Mouse (Mus musculus) skeletal muscle tissue, adult 2 months (tissue): ENCODE results near the gene Arhgap24.
A peak's percentile ranks its signal among the peaks of the same experiment; 100 is the strongest.
"Not testable (repeated sequence)": the region's sequence is repeated elsewhere in the genome, so short reads cannot be mapped to it uniquely, and the experiment has no call there.

Source experiments
- DNase-seq: peaks from one replicate; pipeline ENCODE4 v3.0.0-alpha.2; 2012; ENCODE audit warnings: low read depth, low spot score

Arhgap24 gene

GRCm38 (mm10) chr5:102874605-102875298 lies 393.6 kb downstream of the Arhgap24 start:
- peak; percentile 50 for DNase-seq

- no peak for DNase-seq
Observed at GRCm38 (mm10) chr5:102875628-102876027, 394.4 kb downstream of the Arhgap24 start.

- no peak for DNase-seq
Observed at GRCm38 (mm10) chr5:102888482-102889162, 407.4 kb downstream of the Arhgap24 start.

DNA sequence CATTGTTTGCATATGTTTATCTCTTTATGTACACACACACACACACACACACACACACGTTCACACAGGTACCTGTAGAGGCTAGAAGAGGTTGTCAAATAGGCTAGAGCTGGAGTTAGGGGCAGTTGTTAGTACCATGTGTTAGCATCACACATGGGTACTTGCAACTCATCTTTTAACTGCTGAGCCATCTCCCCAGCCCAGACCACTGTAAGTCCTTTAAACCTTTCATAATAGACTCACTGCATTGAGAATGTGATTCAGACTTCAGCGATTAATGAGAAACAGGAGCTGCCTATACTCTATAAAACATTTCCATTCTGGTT lies 407.9 kb downstream of the Arhgap24 start:
- no peak for DNase-seq

- DNase-seq: no peak
Observed at GRCm38 (mm10) chr5:102892226-102892625, 411.0 kb downstream of the Arhgap24 start.

DNA sequence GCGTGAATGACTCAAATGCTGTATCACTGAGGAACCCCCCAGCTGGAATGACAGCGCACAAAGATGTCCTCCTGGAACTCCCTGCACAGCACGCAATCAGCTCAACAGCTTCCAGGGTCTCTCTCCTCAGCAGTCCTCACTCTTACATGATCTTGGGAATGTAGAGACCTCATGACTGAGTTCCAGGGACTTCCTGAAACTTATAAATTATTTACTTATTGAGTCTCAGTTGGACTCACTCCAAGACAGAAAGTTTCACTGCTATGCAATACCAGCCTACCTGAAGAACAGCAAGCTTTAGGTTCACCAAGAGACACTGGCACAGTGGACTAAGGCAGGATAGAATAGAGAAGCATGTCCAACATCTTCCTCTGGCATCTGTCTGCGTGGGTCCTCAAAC lies 417.1 kb downstream of the Arhgap24 start:
- DNase-seq: no peak

DNA sequence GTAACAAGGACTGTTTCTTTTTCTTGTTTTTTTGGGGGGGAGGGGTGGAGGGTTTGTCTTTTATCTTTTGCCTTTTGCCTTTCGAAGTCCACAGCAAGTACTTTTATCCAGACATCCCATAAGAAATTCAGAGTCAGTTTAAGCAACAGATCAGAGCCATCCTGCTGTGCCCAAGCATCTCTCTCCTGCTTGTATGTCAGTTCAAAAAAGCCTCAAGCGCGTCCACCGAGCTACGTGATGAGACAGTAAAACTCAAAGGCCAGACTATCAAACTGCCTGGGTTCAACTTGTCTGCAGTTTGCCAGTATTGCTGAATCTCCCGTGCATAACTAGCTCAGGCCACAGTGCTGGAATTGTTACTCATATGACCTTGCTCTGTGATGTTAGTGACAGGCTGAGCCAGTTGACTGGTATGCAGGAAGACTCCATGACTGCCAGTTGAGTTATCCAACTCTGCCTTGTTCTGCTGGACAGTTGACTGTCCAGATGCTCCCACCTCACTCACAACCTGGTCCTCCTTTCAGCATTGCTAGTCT lies 418.6 kb downstream of the Arhgap24 start:
- no peak for DNase-seq

DNA sequence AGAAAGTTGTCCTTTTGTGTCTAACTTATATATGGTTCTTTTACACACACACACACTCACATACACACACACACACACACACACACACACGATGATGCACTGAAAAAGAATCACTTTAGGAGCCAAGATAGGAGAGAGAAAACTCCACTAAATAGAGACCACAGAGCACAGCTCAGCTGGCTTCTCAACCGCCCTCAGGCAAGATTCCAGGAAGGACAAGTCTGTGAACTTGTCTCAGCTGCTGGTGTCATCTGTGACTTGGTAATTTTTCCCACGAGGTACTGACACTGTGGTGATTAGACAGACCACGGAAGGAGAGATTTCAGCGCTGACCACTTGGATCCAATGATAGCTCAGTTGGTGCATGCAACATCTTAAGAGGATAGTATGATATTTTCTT lies 420.0 kb downstream of the Arhgap24 start:
- DNase-seq: no peak

DNA sequence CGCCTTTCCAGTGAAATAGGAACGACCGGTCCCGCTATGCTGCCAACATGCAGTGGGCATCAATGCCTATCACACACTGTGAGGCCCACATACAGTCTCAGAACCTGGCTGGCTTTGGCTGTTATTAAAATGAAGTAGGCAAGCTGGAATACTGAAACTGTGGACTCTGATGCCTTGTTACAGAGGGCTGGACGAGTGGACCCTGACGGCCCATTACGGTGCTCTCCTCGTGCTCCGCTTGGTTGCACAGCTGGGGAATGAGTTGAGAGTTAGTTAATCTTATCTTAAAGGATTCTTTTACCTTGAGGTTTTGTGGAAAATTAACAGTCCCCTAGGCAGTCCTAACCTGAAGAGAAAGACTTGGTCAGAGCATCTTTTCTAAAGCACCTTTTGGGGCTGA lies 422.3 kb downstream of the Arhgap24 start:
- DNase-seq: no peak

GRCm38 (mm10) chr5:102904066-102904465 lies 422.9 kb downstream of the Arhgap24 start:
- DNase-seq: no peak

DNA sequence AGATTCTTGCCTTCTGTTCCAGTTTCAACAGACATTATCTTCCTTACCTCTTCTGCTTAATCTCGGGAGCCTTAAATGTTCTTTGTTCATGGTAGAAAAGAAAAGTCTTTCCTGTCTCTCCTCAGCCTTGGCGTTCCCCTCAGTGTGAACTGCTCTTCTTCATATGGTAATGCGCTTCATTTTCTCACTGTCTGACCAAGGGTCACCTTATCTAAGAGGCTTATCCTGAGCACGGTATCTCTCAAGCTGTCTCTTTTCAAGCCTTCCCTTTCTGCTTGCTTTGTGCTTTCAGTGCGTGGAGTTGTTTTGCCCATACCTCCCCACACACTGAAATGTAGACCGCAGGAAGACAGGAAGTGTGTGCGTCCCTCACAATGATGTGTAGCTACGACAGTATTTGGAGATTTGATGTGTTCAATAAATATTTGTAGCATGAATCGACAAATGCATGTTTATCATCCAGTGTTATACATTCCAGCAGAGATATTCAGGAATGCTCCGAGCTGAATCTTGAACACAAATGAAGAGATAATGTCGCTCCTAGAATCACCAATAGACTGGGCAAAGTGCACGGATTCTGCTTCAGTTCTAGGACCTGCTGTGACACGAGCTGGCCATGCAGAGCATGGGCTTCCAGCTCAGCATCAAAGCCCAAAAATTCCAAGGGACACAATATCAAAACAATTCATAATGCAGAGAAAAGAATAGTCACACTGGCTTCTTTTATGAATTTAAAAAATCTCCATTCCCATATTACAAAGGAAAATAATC lies 424.4 kb downstream of the Arhgap24 start:
- no peak for DNase-seq

GRCm38 (mm10) chr5:102920199-102920598 lies 439.0 kb downstream of the Arhgap24 start:
- no peak for DNase-seq

DNA sequence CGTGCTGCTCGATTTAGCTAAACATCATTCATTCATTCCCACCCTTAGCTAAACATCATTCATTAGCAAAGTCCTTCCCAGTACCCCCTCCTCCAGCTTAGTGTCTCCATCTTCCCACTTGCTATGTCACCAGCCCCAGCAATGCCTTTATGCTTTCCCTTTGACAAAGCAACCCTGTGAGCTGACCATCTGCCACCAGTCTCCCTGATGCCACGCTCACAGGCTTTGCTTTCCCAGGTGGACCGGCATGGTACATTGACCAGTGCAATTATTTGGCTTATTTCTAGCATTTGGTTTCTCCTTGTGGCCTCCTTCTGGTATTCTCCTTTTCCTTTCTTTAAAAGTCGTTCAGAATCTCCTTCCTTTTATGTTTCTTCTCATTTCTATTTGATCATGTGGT lies 445.6 kb downstream of the Arhgap24 start:
- no peak for DNase-seq

DNA sequence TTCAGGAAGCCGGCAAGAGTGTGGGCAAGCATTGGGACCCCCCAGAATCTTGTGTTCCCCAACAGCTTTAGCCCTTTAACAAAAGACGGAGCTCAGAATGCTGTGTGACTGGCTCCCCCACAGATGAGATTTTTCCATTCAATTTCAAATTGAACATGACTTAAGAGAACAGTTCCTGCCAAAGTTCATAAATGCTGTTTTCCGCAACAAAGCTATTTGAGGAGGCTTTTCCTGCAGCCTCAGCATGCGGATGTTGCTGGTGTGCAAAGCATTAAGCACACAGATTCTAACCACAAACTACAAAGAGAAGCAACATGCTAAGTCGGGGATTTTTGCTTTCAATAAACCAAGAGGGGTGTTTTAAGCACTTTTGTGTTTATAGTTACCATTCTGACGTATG lies 449.0 kb downstream of the Arhgap24 start:
- peak; percentile 2 for DNase-seq

GRCm38 (mm10) chr5:102943864-102944630 lies 462.9 kb downstream of the Arhgap24 start:
- DNase-seq: not testable (repeated sequence)

GRCm38 (mm10) chr5:102946625-102947024 lies 465.4 kb downstream of the Arhgap24 start:
- no peak for DNase-seq

DNA sequence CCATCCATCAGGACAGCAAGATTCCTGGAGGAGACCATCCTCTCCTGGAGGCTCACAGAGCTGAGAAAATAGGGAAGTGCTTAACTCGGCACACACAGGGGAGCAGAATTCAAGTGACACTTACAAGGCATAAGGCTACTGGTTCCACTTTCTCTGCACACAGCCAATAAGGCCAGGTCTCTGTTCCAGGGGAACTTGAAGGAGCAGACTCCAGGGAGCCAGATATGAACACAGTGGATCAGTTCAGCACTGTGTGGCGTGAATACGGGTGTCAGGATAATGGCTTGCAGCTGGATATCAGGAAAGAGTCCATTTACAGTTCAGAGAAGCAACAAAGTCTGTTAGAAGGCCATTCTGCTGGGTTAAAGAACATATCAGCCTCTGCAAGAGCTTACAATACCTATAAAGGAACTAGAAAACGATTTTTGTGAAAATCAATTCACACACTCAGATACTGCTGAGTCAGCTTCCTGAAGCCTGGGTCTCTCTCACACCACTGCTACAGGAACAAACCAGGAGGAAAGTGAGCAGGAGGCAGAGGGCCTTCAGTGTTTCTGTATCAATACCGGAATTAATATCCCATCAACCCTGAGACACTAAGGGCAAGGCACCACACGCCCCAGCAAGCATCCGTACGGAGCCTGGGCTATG lies 466.0 kb downstream of the Arhgap24 start:
- no peak for DNase-seq
